Mouse (Mus musculus) liver, adult (tissue): ENCODE results near the gene Slc3a2.

Experiments
- GATA4 ChIP-seq: IDR thresholded peaks from 2 replicates; pipeline ENCODE4 v1.6.1; 2014; ENCODE audit warnings: mild to moderate bottlenecking, low read length; ENCODE audit not compliant: insufficient replicate concordance

The Slc3a2 gene

DNA sequence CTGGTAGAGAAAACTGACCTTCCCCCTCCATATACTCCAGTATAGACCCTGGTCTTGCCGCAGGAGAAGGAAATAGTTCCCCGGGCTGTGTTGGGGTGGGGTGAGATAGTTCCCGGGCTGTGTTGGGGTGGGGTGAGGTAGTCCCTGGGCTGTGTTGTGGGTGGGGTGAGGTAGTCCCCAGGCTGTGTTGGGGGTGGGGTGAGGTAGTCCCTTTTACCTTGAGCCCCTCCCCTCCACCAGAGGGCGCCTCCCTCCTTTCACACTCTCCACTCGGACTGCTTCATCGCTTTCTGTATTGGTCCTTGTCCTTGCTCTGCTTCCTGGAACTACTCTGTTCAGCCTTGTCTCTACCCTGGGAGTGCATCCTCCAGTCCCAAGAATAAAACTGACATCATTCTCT is 27.8 kb downstream of the Slc3a2 start:
- no peak for TF ChIP-seq GATA4

- TF ChIP-seq GATA4: no peak
These were observed 30.4 kb downstream of the Slc3a2 start for GRCm38 (mm10) chr19:8692740-8693139.

DNA sequence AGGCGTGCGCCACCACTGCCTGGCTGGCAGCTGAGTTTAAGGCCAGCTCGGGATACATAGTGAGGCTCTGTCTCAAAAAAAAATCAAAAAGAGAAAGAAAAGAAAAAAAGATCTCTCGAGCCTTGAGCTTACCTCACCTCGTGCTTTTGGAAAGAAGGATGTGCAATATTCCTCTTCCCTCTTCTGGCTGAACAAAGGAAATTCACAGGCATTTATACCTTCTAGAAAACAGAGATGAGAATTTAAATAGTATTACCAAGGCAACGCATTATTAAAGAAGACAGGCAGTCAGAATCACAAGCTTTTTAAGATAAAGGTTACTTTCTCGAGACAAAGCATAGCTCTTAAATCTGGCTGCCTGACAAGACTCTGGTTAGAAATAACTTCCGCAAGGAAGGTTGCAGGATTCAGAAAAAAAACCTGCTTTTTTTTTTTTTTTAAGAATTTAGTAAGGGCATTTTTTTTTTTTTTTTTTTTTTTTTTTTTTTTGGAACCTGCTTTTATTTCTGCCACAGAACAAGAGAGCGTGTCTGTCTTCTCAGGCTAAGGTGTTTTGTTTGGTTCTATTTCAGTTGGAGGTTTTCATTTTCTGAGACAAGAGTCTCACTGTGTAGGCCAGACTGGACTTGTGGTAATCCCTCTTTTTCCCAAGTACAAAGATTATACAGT is 31.2 kb downstream of the Slc3a2 start:
- no peak for TF ChIP-seq GATA4

DNA sequence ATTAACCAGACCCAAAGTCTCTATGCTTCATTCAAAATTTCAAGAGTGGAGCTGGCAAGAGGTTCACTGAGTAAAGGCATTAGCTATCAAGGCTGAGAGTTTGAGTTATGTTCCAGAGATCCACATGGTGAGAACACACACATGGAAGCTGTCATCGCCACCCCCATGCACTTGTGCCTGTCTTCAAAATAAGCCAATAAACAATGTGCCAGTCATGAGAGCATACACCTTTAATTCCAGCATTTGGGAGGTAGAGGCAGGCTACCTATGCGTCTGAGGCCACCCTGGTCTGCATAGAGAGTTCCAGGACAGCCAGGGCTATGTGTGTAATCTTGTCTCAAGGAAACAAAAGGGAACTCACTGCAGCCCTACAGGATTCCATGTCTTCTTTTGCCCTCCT is 39.5 kb downstream of the Slc3a2 start:
- no peak for TF ChIP-seq GATA4

DNA sequence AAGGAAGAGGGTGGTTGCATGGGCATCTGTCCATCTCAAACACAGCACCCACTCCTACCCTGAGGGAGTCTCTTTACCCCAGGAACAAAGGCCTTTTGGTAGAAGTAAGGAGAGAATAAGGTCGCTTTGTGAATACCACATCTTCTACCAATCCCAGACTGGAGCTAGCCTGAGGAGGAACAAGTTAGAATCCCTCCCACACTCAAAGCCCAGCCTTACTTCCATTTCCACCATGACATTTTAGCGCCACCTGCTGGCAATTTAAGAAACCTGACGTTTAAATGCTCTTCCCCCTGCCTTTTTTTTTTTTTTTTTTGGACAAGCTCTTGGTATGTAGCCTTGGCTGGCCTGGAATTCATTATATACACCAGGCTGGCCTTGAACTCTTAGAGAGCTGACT is 40.2 kb downstream of the Slc3a2 start:
- TF ChIP-seq GATA4: no peak

DNA sequence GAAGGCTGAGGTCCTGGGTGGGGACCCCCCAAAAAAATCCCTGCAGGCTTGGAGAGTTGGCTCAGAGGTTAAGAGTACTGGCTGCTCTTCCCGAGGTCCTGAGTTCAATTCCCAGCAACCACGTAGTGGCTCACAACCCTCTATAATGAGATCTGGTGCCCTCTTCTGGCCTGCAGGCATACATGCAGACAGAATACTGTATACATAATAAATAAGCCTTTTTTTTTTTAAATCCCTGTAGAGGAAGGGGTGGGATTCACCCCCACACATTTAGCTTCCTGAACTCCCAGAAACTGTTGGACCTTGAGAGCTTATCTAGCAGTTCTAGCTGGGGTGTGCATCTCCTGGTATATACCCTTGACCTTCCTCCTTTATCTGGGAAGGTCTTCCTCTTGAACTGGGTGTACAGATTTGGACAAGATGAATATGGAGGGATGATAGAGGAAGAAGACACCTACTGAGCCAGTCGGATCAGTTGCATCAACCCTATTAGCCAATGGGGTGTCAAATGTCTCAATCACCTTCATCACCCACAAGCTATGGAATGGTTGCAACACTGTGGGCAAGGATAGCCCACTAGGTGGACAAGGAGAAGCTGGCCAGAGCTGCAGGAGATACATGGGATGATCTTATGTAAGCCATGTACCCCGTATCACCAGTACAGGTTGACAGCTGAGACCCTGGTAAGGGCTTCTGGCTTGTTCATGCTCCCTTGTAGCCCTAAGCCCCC is 41.4 kb downstream of the Slc3a2 start:
- no peak for TF ChIP-seq GATA4

DNA sequence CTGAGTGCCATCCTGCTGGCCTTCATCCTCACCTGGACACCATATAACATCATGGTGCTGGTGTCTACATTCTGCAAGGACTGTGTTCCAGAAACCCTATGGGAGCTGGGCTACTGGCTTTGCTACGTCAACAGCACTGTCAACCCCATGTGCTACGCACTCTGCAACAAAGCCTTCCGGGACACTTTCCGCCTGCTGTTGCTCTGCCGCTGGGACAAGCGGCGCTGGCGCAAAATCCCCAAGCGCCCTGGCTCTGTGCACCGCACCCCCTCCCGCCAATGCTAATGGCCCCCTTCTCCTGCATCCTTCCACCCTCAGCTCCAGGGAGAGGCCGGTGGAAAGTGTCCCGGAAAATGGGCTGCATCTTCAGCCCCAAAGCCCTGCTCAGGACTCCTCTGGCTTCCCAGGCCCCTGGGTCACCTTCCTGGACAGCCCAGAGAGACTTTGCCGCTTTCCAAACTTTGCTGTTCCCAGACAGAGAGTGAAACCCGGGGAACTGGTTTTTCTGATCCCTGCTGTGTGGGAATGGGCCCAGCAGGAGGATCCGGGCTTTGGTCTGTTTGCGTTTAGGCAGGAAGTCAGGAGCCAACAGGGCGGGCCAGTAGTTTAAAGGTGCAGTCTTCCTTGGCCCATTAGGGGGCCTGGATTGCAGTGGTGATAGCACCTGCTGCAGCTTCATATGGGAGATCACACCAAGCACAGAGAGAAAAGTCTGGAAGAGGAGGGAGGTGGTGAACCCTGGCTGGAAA is 44.0 kb downstream of the Slc3a2 start:
- no peak for TF ChIP-seq GATA4

DNA sequence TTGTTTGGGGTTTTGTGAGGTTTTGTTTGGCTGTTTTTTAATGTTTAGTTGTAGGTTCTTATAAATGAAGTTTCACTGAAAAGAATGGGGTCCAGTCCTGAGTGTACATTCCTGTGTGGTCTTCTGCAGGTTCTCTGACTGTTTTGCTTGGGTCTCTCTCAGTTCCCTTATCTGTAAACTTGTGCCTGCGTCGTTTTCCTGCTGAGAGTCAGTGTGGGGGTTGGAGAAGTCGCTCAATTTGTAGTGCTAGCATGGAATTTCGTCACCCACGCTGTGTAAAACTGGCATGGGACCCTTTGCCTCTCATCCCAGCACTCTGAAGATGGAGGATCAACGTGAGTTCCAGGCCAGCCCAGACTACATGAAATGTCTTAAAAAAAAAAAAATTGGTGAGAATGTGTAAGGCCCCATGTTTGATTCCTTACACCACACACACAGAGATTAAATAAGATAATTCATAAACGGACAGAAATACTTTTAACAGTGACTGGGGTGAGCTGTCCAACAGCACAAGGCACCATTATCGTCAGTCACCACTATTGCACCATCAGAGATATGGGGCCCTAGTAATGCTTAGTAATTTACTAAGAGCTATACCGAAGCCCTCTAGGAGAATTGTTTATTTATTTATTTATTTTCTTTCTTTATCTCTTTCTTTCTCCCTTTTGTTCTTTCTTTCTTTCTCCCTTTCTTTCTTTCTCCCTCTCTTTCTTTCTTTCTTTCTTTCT is 49.7 kb downstream of the Slc3a2 start:
- TF ChIP-seq GATA4: no peak

DNA sequence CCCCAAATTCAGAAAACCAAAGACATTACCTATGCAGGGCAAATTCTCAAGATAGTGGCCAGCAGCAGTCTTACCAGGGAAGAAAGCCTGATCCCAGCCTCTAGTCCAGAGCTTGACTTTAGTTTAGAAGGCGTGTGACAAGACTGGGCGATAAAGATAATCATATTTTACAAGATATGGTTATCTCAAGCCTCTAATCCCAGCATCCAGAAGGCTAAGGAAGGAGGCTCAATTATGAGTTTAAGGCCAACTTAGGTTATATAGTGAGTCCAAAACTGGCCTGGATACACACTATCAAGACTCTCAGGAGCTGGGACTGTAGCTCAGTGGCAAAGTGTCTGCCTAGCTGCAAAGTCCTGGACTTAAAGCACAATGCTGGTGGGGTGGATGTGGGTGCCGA is 50.3 kb downstream of the Slc3a2 start:
- TF ChIP-seq GATA4: no peak

GRCm38 (mm10) chr19:8665746-8666145 is 57.4 kb downstream of the Slc3a2 start:
- no peak for TF ChIP-seq GATA4

DNA sequence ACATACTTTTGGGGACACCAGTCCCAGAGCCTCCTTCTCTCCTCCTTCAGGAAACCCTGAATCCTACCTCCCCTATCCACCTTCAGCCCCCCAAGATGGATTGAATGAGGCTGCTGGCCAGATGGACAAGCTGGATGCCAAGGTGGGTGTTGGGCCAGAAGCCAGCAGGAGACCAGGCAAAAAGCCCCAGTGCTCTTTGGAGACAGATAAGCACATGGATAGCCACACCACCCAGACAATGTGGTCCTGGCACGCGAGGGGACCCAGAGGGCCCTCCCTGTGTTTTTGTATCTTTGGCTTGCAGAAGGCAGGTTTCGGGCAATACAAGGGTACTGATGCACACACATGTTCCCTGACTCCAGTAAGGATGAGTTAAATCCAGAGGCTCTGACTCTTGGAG is 58.3 kb downstream of the Slc3a2 start:
- TF ChIP-seq GATA4: no peak

- TF ChIP-seq GATA4: no peak
These were observed 59.2 kb downstream of the Slc3a2 start for GRCm38 (mm10) chr19:8663911-8664421.

DNA sequence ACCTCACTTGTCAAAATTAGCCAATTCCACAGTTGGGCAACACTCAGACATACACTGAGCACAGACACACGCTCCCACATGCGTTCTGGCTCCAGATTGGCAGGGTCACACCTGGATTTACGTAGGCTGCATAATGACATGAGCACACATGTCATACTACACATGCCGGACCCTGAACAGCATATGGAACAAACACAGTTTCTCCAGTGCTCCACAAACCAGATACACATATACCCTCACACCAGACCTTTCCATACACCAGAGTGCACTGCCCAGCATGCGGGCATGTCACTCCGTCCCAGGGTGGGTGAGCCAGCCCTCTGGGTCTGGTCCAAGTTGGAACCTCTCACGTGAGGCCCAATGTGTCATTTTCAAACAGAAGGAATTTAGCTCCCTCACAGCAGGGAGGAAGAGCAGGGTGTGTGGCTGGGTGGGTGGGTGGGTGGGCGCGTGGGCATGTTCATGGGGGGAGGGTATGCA is 59.8 kb downstream of the Slc3a2 start, which contains the start of gene Chrm1:
Gene Chrm1 (plus strand): TSS at position 430 of the 480 bp plus-strand sequence.
- TF ChIP-seq GATA4: no peak

DNA sequence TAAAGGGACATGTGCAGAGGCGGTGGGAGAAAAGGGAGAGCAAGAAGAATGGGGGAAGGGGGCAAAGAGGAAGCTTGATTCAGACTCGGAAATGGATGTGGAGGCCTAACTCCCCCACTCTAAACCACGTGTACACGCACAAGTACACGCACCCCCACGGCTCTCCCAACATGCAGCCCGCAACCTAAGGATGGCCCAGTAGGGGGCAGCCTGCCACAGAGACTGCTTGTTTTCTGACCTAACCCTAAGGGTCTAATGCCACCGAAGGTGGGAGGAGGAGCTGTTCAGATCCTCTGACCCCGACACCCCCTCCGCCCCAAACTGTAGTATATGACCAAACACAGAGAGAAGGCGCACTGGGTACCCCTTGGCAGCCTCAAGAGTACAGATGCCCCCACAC is 60.8 kb downstream of the Slc3a2 start:
- no peak for TF ChIP-seq GATA4

DNA sequence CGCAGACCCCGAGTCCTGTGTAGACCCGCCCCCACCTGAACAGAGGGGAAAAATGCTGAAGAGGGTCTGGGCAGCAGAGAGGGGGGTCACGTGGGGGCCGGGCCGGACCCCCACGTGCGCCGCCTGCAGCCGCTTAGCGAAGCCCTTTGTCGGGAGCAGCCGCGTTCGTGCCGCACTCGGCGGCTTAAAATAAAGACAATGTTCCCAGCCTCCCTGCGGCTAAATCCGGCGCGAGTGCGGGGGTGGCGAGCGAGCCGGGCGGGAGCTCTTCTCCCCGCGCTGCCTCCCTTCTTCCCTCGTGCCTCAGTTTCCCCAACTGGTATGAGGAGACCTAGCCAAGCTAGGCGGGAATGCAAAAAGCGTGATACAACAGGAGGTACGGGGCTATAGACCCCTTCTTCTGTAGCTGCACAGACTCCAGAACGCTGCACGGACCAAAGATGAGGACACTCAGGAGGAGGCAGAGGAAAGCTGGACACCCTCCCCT is 61.3 kb downstream of the Slc3a2 start:
- no peak for TF ChIP-seq GATA4
